ENCODE assay signal across 8 mouse cellular contexts in genomic region chrX:95444776-95445111, GRCm38 (mm10). TPM values are rescaled to one million over a fixed set of nuclear protein-coding genes. Genes with fewer than 3 reads are reported as not detected.
DNase-seq lines count a peak whose midpoint lies in the region; ATAC-seq and TF ChIP-seq lines count a peak whose summit lies in the region.

Amer1 (minus strand) TSS chrX:95444872.

- peak within 1 kb of the TSS; percentile 82 for H3K9ac ChIP-seq in heart, embryonic 13.5 days
- peak within 1 kb of the TSS; percentile 61 for H3K9ac ChIP-seq in liver, embryonic 12.5 days
- peak within 1 kb of the TSS; percentile 16; the same call in 1 of the 2 replicates for H3K9ac ChIP-seq in stomach, embryonic 15.5 days

- no peak for TF ChIP-seq CTCF in C2C12 (IDR thresholded peaks at IDR 0.05; ENCODE audit: control insufficient read depth, insufficient read depth, insufficient read length)
- TF ChIP-seq CTCF in brain, embryonic 14.5 days (IDR thresholded peaks at IDR 0.05; ENCODE audit: borderline replicate concordance, extremely low read depth, insufficient read depth, insufficient read length): no peak

- 0 out of 2 replicates have a peak, but pooled peaks have one; percentile 64 for TF ChIP-seq POLR2A in brain, embryonic 14.5 days (IDR thresholded peaks at IDR 0.05; ENCODE audit: borderline replicate concordance, extremely low read depth, insufficient read depth, insufficient read length, poor library complexity, severe bottlenecking)

- no peaks in the 10 kb centered on the region for H3K9me3 ChIP-seq in erythroblast, embryonic 14.5 days (ENCODE audit: control insufficient read depth, low read length)
- H3K9me3 ChIP-seq in heart, embryonic 13.5 days: no peaks in the 10 kb centered on the region
- no peaks in the 10 kb centered on the region for H3K9me3 ChIP-seq in liver, embryonic 12.5 days (replicated peaks)
- no peaks in the 10 kb centered on the region for H3K9me3 ChIP-seq in stomach, embryonic 15.5 days

- DNase-seq in brain, embryonic 14.5 days (ENCODE audit: low read depth): peak; percentile 97
- DNase-seq in kidney, postnatal 10 days: peak; percentile 93
- DNase-seq in natural killer cell, adult 2 months (ENCODE audit: low spot score in 2 of 2): peak; percentile 75 to 84

- H3K27me3 ChIP-seq in C2C12 (ENCODE audit: control insufficient read depth, insufficient read depth, insufficient read length): no peaks in the 10 kb centered on the region
- no peaks in the 10 kb centered on the region for H3K27me3 ChIP-seq in erythroblast, embryonic 14.5 days (ENCODE audit: control insufficient read depth)
- H3K27me3 ChIP-seq in heart, embryonic 13.5 days (replicated peaks): no peaks in the 10 kb centered on the region
- H3K27me3 ChIP-seq in liver, embryonic 12.5 days (replicated peaks): no peaks in the 10 kb centered on the region
- no peaks in the 10 kb centered on the region for H3K27me3 ChIP-seq in stomach, embryonic 15.5 days (replicated peaks)

- no peaks in the 10 kb centered on the region for H3K36me3 ChIP-seq in C2C12 (ENCODE audit: control insufficient read depth, insufficient read depth)
- H3K36me3 ChIP-seq in erythroblast, embryonic 14.5 days (ENCODE audit: control insufficient read depth): no peaks in the 10 kb centered on the region
- H3K36me3 ChIP-seq in heart, embryonic 13.5 days: no peaks in the 10 kb centered on the region
- no peaks in the 10 kb centered on the region for H3K36me3 ChIP-seq in liver, embryonic 12.5 days
- H3K36me3 ChIP-seq in stomach, embryonic 15.5 days: no peaks in the 10 kb centered on the region

- H3K27ac ChIP-seq in heart, embryonic 13.5 days (replicated peaks): peak within 1 kb of the TSS; percentile 88
- peak within 1 kb of the TSS; percentile 86 for H3K27ac ChIP-seq in liver, embryonic 12.5 days
- H3K27ac ChIP-seq in stomach, embryonic 15.5 days: peak within 1 kb of the TSS; percentile 87

- no peaks in the 10 kb centered on the region for H3K79me2 ChIP-seq in C2C12 (ENCODE audit: control insufficient read depth, insufficient read depth)

- peak; percentile 84 for ATAC-seq in heart, embryonic 13.5 days (ENCODE audit: extremely low read depth, insufficient number of reproducible peaks, low FRiP score, low TSS enrichment)
- peak; percentile 90 for ATAC-seq in liver, embryonic 12.5 days
- ATAC-seq in stomach, embryonic 15.5 days (ENCODE audit: insufficient read depth, low FRiP score, low read depth): peak; percentile 94

- 16% methylated on average over 19 of the region's 19 CpGs for WGBS in heart, embryonic 13.5 days
- WGBS in liver, embryonic 12.5 days (ENCODE audit: insufficient replicate concordance): 10% methylated on average over 19 of the region's 19 CpGs
- WGBS in stomach, embryonic 15.5 days: 18% methylated on average over 19 of the region's 19 CpGs

- H3K79me3 ChIP-seq in C2C12 (ENCODE audit: low read depth): no peaks in the 10 kb centered on the region

- H3K4me1 ChIP-seq in erythroblast, embryonic 14.5 days (ENCODE audit: control insufficient read depth): peaks cover 19% of the 10 kb centered on the region
- peaks cover 28% of the 10 kb centered on the region for H3K4me1 ChIP-seq in heart, embryonic 13.5 days
- peaks cover 11% of the 10 kb centered on the region; the same call in 1 of the 2 replicates for H3K4me1 ChIP-seq in liver, embryonic 12.5 days
- H3K4me1 ChIP-seq in stomach, embryonic 15.5 days: no peaks in the 10 kb centered on the region

- peak within 1 kb of the TSS; percentile 41 for H3K4me3 ChIP-seq in C2C12 (ENCODE audit: insufficient read depth, poor library complexity, severe bottlenecking)
- peak within 1 kb of the TSS; percentile 75 for H3K4me3 ChIP-seq in erythroblast, embryonic 14.5 days (replicated peaks)
- H3K4me3 ChIP-seq in heart, embryonic 13.5 days: peak within 1 kb of the TSS; percentile 66
- peak within 1 kb of the TSS; percentile 62 for H3K4me3 ChIP-seq in liver, embryonic 12.5 days
- H3K4me3 ChIP-seq in stomach, embryonic 15.5 days (replicated peaks): peak within 1 kb of the TSS; percentile 54

- H3K4me2 ChIP-seq in heart, embryonic 13.5 days: peak within 1 kb of the TSS; percentile 70
- H3K4me2 ChIP-seq in liver, embryonic 12.5 days: peak within 1 kb of the TSS; percentile 76
- H3K4me2 ChIP-seq in stomach, embryonic 15.5 days: peak within 1 kb of the TSS; percentile 54

- peak within 1 kb of the TSS; percentile 79 for H3ac ChIP-seq in C2C12 (ENCODE audit: control insufficient read depth, insufficient read length, low read depth)

TF ChIP-seq in C2C12, 6 proteins besides CTCF, POLR2A, EP300 and RAD21:
- TF ChIP-seq MYOD1 (IDR thresholded peaks at IDR 0.05; ENCODE audit: control insufficient read depth, insufficient read length, low read depth): no peak

RNA-seq across cellular contexts. Expression of gene Amer1, which starts in this region (rescaled TPM):
- polyA plus RNA-seq in C2C12 (2012; fragmentation: generic; extraction: Trizol): 1.6 TPM
- polyA plus RNA-seq in brain, embryonic 14.5 days (2012; rRNA removed): 8.0 and 11.4 TPM in 2 replicates
- polyA plus RNA-seq in erythroblast, embryonic 14.5 days (2012): under 0.01 and 0.01 TPM in 2 replicates
- polyA plus RNA-seq in heart, embryonic 13.5 days (2015; fragmentation: Nextera tagmentation; extraction: Ambion mirVana): 6.5 and 7.3 TPM in 2 replicates
- 3.5 and 3.6 TPM in 2 replicates for polyA plus RNA-seq in liver, embryonic 12.5 days (2016; fragmentation: Nextera tagmentation; extraction: Ambion mirVana)
- polyA plus RNA-seq in stomach, embryonic 15.5 days (2015; fragmentation: Nextera tagmentation; extraction: Ambion mirVana): 12.4 and 12.5 TPM in 2 replicates

Comparison
In these comparisons a context has a peak if more than half of its experiments do, and no peak if none do; other contexts are left out.
1. Peak in every context shown above with its lines: DNase-seq, ATAC-seq, H3K4me3 ChIP-seq and H3K27ac ChIP-seq.
2. H3K9ac ChIP-seq: peak in every context shown above with its lines; median percentile 82 in heart, embryonic 13.5 days; 61 in liver, embryonic 12.5 days; 16 in stomach, embryonic 15.5 days.